Mouse (Mus musculus) hindbrain, postnatal 0 days (tissue): ENCODE data around the gene Mgat4a. TPM values are rescaled to one million over a fixed set of nuclear protein-coding genes. Genes with fewer than 3 reads are reported as not detected.

ENCODE experiments used
- ATAC-seq: fragments of 200-750 bp; cut with Nextera tagmentation; 2 replicates; pipeline ENCODE4 v1.8.0; 2017; ENCODE audit warnings: mild to moderate bottlenecking, moderate TSS enrichment, moderate library complexity
- DNase-seq: peaks from one replicate; pipeline ENCODE4 v3.0.0-alpha.2; 2015; ENCODE audit warnings: low spot score
- H3K27ac ChIP-seq: fragments of 300-500 bp; sonication (generic); 2 replicates; pipeline ENCODE4 v1.5.1; 2014; ENCODE audit warnings: mild to moderate bottlenecking
- H3K27me3 ChIP-seq: fragments of 300-500 bp; sonication (generic); 2 replicates; pipeline ENCODE4 v1.6.1; 2014; ENCODE audit warnings: low read length, mixed read lengths; ENCODE audit not compliant: insufficient read depth
- H3K36me3 ChIP-seq: fragments of 300-500 bp; sonication (generic); 2 replicates; pipeline ENCODE4 v1.6.1; 2014; ENCODE audit warnings: low read length, mixed read lengths; ENCODE audit not compliant: insufficient read depth
- H3K4me1 ChIP-seq: fragments of 300-500 bp; sonication (generic); 2 replicates; pipeline ENCODE4 v1.6.1; 2014; ENCODE audit warnings: antibody characterized with exemption, low read length, mixed read lengths; ENCODE audit not compliant: insufficient read depth
- H3K4me2 ChIP-seq: fragments of 300-500 bp; sonication (generic); 2 replicates; pipeline ENCODE4 v1.6.1; 2014; ENCODE audit warnings: low read depth, mild to moderate bottlenecking, low read length, moderate library complexity, mixed read lengths
- H3K4me3 ChIP-seq: fragments of 300-500 bp; sonication (generic); 2 replicates; pipeline ENCODE4 v1.5.1; 2014; ENCODE audit warnings: low read length
- H3K9ac ChIP-seq: fragments of 300-500 bp; sonication (generic); replicated peaks from 2 replicates; pipeline ENCODE4 v1.6.1; 2014; ENCODE audit warnings: mild to moderate bottlenecking, low read length, moderate library complexity, mixed read lengths
- H3K9me3 ChIP-seq: fragments of 300-500 bp; sonication (generic); 2 replicates; pipeline ENCODE4 v1.6.1; 2016; ENCODE audit warnings: low read length, mixed read lengths
- CTCF ChIP-seq: IDR thresholded peaks from 2 replicates; pipeline ENCODE4 v1.5.1; 2016; ENCODE audit warnings: antibody characterized with exemption, control low read depth, low read depth
- whole genome bisulfite sequencing: fragments of 180-500 bp; shearing (Covaris S2); extraction: QIAGEN DNeasy Blood & Tissue Kit; methylation state at CpG from one replicate; pipeline ENCODE4 v1.1.7; 2014; 5-methylcytosine and 5-hydroxymethylcytosine counted together
- polyA plus RNA-seq: library from polyadenylated mRNA; unstranded; fragments of >200 nt; fragmentation: Nextera tagmentation; extraction: Ambion mirVana; gene quantifications from 2 replicates; pipeline ENCODE4 v1.2.1, GENCODE M21; 2015
- total RNA-seq: library from RNA; depleted of rRNA; stranded (reverse); fragments of >200 nt; gene quantifications from 2 replicates; pipeline ENCODE4 v1.2.3, GENCODE M21; 2014

Gene Mgat4a
- total and polyA plus RNA-seq, 2 experiments from 2014 or later = 10.5 to 20.0 TPM

- ATAC-seq (no peak), DNase-seq (peak; percentile 15)
- H3K9ac ChIP-seq = no peak overlapping the region
- WGBS = 86% methylated on average over 6 of the region's 6 CpGs
- no peaks in the 10 kb centered on the region for H3K9me3 ChIP-seq
- H3K36me3 ChIP-seq = no peaks in the 10 kb centered on the region
- no peaks in the 10 kb centered on the region for H3K27me3 ChIP-seq
- H3K27ac ChIP-seq = no peak overlapping the region
- TF ChIP-seq CTCF = peak; percentile 57
- no peaks in the 10 kb centered on the region for H3K4me1 ChIP-seq
- H3K4me3 ChIP-seq = no peak overlapping the region
- H3K4me2 ChIP-seq = no peak overlapping the region
Measured at GRCm38 (mm10) chr1:37471179-37472148, 69.4 kb downstream of the Mgat4a start.

DNA sequence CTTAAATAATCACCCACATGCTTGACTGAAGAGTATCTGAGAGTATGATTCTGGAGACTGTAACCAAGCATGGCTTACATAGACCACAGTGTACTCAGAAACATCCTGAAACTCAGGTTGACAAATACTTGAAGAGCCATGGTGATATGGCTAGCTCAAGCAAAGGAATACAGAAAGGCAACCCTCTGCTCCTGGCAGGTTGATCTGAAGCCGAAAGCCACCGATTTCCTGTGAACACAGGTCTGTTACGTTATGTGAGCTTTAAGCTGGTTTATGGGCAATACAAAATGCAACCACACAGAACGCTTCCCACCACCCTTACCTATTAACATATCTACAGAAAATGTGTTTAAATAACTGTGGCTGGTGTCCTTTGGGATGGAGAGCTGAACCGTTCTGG lies 71.8 kb downstream of the Mgat4a start:
- no peak for ATAC-seq
- TF ChIP-seq CTCF = no peak
- Histone ChIP-seq H3K27ac (no peak overlapping the region), H3K4me2 (no peak overlapping the region), H3K4me3 (no peak overlapping the region), H3K9ac (no peak overlapping the region), H3K9me3 (no peaks in the 10 kb centered on the region), H3K27me3 (no peaks in the 10 kb centered on the region), H3K4me1 (no peaks in the 10 kb centered on the region), H3K36me3 (no peaks in the 10 kb centered on the region)
- 93% methylated on average over 5 of the region's 5 CpGs for WGBS
- DNase-seq = no peak

- 86% methylated on average over 4 of the region's 4 CpGs for WGBS
- H3K27ac ChIP-seq = no peak overlapping the region
- DNase-seq (no peak), ATAC-seq (no peak)
- H3K4me3 ChIP-seq = no peak overlapping the region
- H3K4me2 ChIP-seq = no peak overlapping the region
- H3K9ac ChIP-seq = no peak overlapping the region
- no peaks in the 10 kb centered on the region for H3K27me3 ChIP-seq
- no peaks in the 10 kb centered on the region for H3K36me3 ChIP-seq
- H3K9me3 ChIP-seq = no peaks in the 10 kb centered on the region
- H3K4me1 ChIP-seq = no peaks in the 10 kb centered on the region
- no peak for TF ChIP-seq CTCF
Measured at GRCm38 (mm10) chr1:37467806-37468205, 73.0 kb downstream of the Mgat4a start.

- DNase-seq = peak; percentile 13
- ATAC-seq = no peak
- Histone ChIP-seq H3K27ac (no peak overlapping the region), H3K9me3 (no peaks in the 10 kb centered on the region), H3K4me1 (no peaks in the 10 kb centered on the region), H3K36me3 (no peaks in the 10 kb centered on the region), H3K4me3 (no peak overlapping the region), H3K4me2 (no peak overlapping the region), H3K27me3 (no peaks in the 10 kb centered on the region), H3K9ac (no peak overlapping the region)
- peak; percentile 51 for TF ChIP-seq CTCF
- WGBS = 93% methylated on average over 3 of the region's 3 CpGs
Measured at GRCm38 (mm10) chr1:37466322-37466995, 74.4 kb downstream of the Mgat4a start.

DNA sequence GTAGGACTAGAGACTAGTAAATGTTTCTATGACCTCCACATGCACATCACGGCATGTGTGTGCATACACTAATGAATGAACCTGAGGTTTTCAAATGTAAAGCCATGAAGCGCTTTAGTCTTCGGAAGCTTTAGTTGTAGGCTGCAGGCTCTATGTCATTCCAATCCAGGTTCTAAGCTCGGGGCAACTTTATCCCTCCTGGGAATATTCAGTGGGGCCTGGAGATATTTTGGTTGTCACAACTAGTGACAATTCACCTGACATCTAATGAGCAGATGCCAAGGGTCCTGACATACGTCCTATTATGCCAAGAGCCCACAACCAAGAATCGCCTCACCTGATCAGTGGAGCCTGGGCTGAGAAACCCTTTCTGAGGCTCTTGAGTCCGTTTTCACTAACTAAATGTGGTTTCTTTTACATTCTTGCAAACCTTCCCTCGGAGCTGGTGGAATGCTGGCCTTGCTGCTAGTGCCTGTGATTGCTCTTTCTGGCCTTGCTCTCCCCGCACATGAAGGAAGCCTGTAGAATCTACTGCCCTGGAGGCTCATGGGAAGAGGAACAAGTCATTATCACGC lies 75.9 kb downstream of the Mgat4a start:
- H3K9ac ChIP-seq = no peak overlapping the region

GRCm38 (mm10) chr1:37457546-37457945 lies 83.3 kb downstream of the Mgat4a start:
- 95% methylated on average over 7 of the region's 7 CpGs for WGBS
- H3K27me3 ChIP-seq = no peaks in the 10 kb centered on the region
- DNase-seq (no peak), ATAC-seq (no peak)
- no peaks in the 10 kb centered on the region for H3K9me3 ChIP-seq
- H3K4me2 ChIP-seq = no peak overlapping the region
- H3K4me3 ChIP-seq = no peak overlapping the region
- no peak overlapping the region for H3K9ac ChIP-seq
- peaks cover 3% of the 10 kb centered on the region; the same call in 1 of the 2 replicates for H3K36me3 ChIP-seq
- no peaks in the 10 kb centered on the region for H3K4me1 ChIP-seq
- TF ChIP-seq CTCF = no peak
- no peak overlapping the region for H3K27ac ChIP-seq

More for the DNA sequence above, 75.9 kb downstream of the Mgat4a start:
- H3K4me3 ChIP-seq = no peak overlapping the region
- no peaks in the 10 kb centered on the region for H3K36me3 ChIP-seq
- no peak for TF ChIP-seq CTCF
- H3K9me3 ChIP-seq = no peaks in the 10 kb centered on the region
- no peak overlapping the region for H3K27ac ChIP-seq
- WGBS = 85% methylated on average over 10 of the region's 10 CpGs
- DNase-seq = no peak
- H3K4me1 ChIP-seq = no peaks in the 10 kb centered on the region
- no peak for ATAC-seq
- no peaks in the 10 kb centered on the region for H3K27me3 ChIP-seq
- H3K4me2 ChIP-seq = no peak overlapping the region
